Mouse (Mus musculus) cerebellum, adult 2 months (tissue): ENCODE measurements around the gene Otc.

Experiments used
- CTCF ChIP-seq: fragments of 200-500 bp; IDR thresholded peaks from 2 replicates; pipeline ENCODE4 v1.5.1; 2011; ENCODE audit warnings: low read depth, mild to moderate bottlenecking, control low read depth, low read length, moderate library complexity, borderline replicate concordance; ENCODE audit not compliant: insufficient read depth
- POLR2A ChIP-seq: fragments of 200-500 bp; IDR thresholded peaks from 2 replicates; pipeline ENCODE4 v1.6.1; 2011; ENCODE audit warnings: low read length, control low read depth, borderline replicate concordance; ENCODE audit not compliant: insufficient read depth

- TF ChIP-seq CTCF (no peak), POLR2A (no peak)
These were observed 12.6 kb upstream of the Otc start for GRCm38 (mm10) chrX:10239515-10239914.
